Mouse (Mus musculus): ENCODE data around the gene Cttnbp2nl. TPM values are rescaled to one million over a fixed set of nuclear protein-coding genes. Genes with fewer than 3 reads are reported as not detected.

Gene Cttnbp2nl
- polyA plus RNA-seq, 1 experiment from 2014 or later = 21.9 TPM

- ATAC-seq = no peak
- H3K4me2 ChIP-seq (replicated peaks) = no peak overlapping the region
- H3K36me3 ChIP-seq = peaks cover 24% of the 10 kb centered on the region
- no peak overlapping the region for H3K9ac ChIP-seq
- 93% methylated on average over 6 of the region's 6 CpGs for WGBS
- H3K27me3 ChIP-seq (replicated peaks) = no peaks in the 10 kb centered on the region
- H3K4me1 ChIP-seq (replicated peaks) = 0 out of 2 replicates have a peak, but pooled peaks cover 3% of the 10 kb centered on the region
- H3K27ac ChIP-seq = no peak overlapping the region
- H3K9me3 ChIP-seq = no peaks in the 10 kb centered on the region
- no peak overlapping the region for H3K4me3 ChIP-seq (replicated peaks)
Measured at GRCm38 (mm10) chr3:105006101-105006500, 46.8 kb downstream of the Cttnbp2nl start.

GRCm38 (mm10) chr3:105005561-105006065, 47.3 kb downstream of the Cttnbp2nl start:
- no peak overlapping the region for H3K27ac ChIP-seq
- 0 out of 2 replicates have a peak, but pooled peaks cover 3% of the 10 kb centered on the region for H3K4me1 ChIP-seq (replicated peaks)
- no peak overlapping the region for H3K4me3 ChIP-seq (replicated peaks)
- no peaks in the 10 kb centered on the region for H3K27me3 ChIP-seq (replicated peaks)
- peaks cover 21% of the 10 kb centered on the region for H3K36me3 ChIP-seq
- no peak for ATAC-seq
- 87% methylated on average over 20 of the region's 20 CpGs for WGBS
- H3K4me2 ChIP-seq (replicated peaks) = no peak overlapping the region
- no peaks in the 10 kb centered on the region for H3K9me3 ChIP-seq
- no peak overlapping the region for H3K9ac ChIP-seq

- Histone ChIP-seq H3K9me3 (no peaks in the 10 kb centered on the region), H3K4me1 (replicated peaks) (0 out of 2 replicates have a peak, but pooled peaks cover 3% of the 10 kb centered on the region), H3K27me3 (replicated peaks) (no peaks in the 10 kb centered on the region), H3K36me3 (peaks cover 19% of the 10 kb centered on the region), H3K27ac (no peak overlapping the region), H3K9ac (no peak overlapping the region), H3K4me2 (replicated peaks) (no peak overlapping the region), H3K4me3 (replicated peaks) (no peak overlapping the region)
- 93% methylated on average over 10 of the region's 10 CpGs for WGBS
- no peak for ATAC-seq
Measured at GRCm38 (mm10) chr3:105005011-105005410, 47.9 kb downstream of the Cttnbp2nl start.

- Histone ChIP-seq H3K27ac (no peak overlapping the region), H3K4me2 (replicated peaks) (no peak overlapping the region), H3K9ac (no peak overlapping the region), H3K36me3 (peaks cover 19% of the 10 kb centered on the region), H3K4me1 (replicated peaks) (0 out of 2 replicates have a peak, but pooled peaks cover 3% of the 10 kb centered on the region), H3K4me3 (replicated peaks) (no peak overlapping the region), H3K27me3 (replicated peaks) (no peaks in the 10 kb centered on the region), H3K9me3 (no peaks in the 10 kb centered on the region)
- ATAC-seq = no peak
- WGBS = 89% methylated on average over 14 of the region's 14 CpGs
Measured at GRCm38 (mm10) chr3:105003960-105004463, 48.9 kb downstream of the Cttnbp2nl start.

GRCm38 (mm10) chr3:105001374-105001773, 51.6 kb downstream of the Cttnbp2nl start:
- ATAC-seq = no peak
- H3K9me3 ChIP-seq = no peaks in the 10 kb centered on the region
- no peak overlapping the region for H3K4me2 ChIP-seq (replicated peaks)
- H3K4me3 ChIP-seq (replicated peaks) = no peak overlapping the region
- H3K27ac ChIP-seq = no peak overlapping the region
- H3K9ac ChIP-seq = no peak overlapping the region
- 58% methylated on average over 6 of the region's 6 CpGs for WGBS
- H3K4me1 ChIP-seq (replicated peaks) = 0 out of 2 replicates have a peak, but pooled peaks cover 3% of the 10 kb centered on the region
- no peaks in the 10 kb centered on the region for H3K27me3 ChIP-seq (replicated peaks)
- peaks cover 18% of the 10 kb centered on the region for H3K36me3 ChIP-seq

GRCm38 (mm10) chr3:105000561-105000960, 52.4 kb downstream of the Cttnbp2nl start:
- 0 out of 2 replicates have a peak, but pooled peaks have one; percentile 12 for ATAC-seq
- H3K27me3 ChIP-seq (replicated peaks) = no peaks in the 10 kb centered on the region
- 43% methylated on average over 8 of the region's 8 CpGs for WGBS
- H3K4me2 ChIP-seq (replicated peaks) = no peak overlapping the region
- peaks cover 9% of the 10 kb centered on the region for H3K36me3 ChIP-seq
- no peak overlapping the region for H3K27ac ChIP-seq
- 0 out of 2 replicates have a peak, but pooled peaks cover 3% of the 10 kb centered on the region for H3K4me1 ChIP-seq (replicated peaks)
- no peaks in the 10 kb centered on the region for H3K9me3 ChIP-seq
- H3K9ac ChIP-seq = no peak overlapping the region
- H3K4me3 ChIP-seq (replicated peaks) = no peak overlapping the region

GRCm38 (mm10) chr3:104997563-104997962, 55.4 kb downstream of the Cttnbp2nl start:
- H3K36me3 ChIP-seq = no peaks in the 10 kb centered on the region
- H3K4me3 ChIP-seq (replicated peaks) = no peak overlapping the region
- H3K27me3 ChIP-seq (replicated peaks) = no peaks in the 10 kb centered on the region
- H3K27ac ChIP-seq = no peak overlapping the region
- no peak overlapping the region for H3K9ac ChIP-seq
- H3K4me2 ChIP-seq (replicated peaks) = no peak overlapping the region
- H3K4me1 ChIP-seq (replicated peaks) = peaks cover 12% of the 10 kb centered on the region
- H3K9me3 ChIP-seq = no peaks in the 10 kb centered on the region
- WGBS = 47% methylated on average over 6 of the region's 6 CpGs
- ATAC-seq = no peak

- no peak for ATAC-seq
- Histone ChIP-seq H3K27ac (no peak overlapping the region), H3K36me3 (no peaks in the 10 kb centered on the region), H3K27me3 (replicated peaks) (no peaks in the 10 kb centered on the region), H3K4me2 (replicated peaks) (no peak overlapping the region), H3K9me3 (no peaks in the 10 kb centered on the region), H3K4me1 (replicated peaks) (peaks cover 10% of the 10 kb centered on the region), H3K4me3 (replicated peaks) (no peak overlapping the region), H3K9ac (no peak overlapping the region)
- WGBS = 79% methylated on average over 7 of the region's 7 CpGs
Measured at GRCm38 (mm10) chr3:104995707-104996106, 57.2 kb downstream of the Cttnbp2nl start.

GRCm38 (mm10) chr3:104994415-104994841, 58.5 kb downstream of the Cttnbp2nl start:
- no peaks in the 10 kb centered on the region for H3K9me3 ChIP-seq
- no peak overlapping the region for H3K4me3 ChIP-seq (replicated peaks)
- no peaks in the 10 kb centered on the region for H3K36me3 ChIP-seq
- ATAC-seq = peak; percentile 31; the same call in 1 of the 2 replicates
- H3K27ac ChIP-seq = peak overlapping the region; percentile 49; the same call in 1 of the 2 replicates
- H3K4me1 ChIP-seq (replicated peaks) = peaks cover 10% of the 10 kb centered on the region
- H3K4me2 ChIP-seq (replicated peaks) = 0 out of 2 replicates have a peak overlapping the region, but pooled peaks have one; percentile 1
- H3K9ac ChIP-seq = no peak overlapping the region
- WGBS = 38% methylated on average over 3 of the region's 3 CpGs
- no peaks in the 10 kb centered on the region for H3K27me3 ChIP-seq (replicated peaks)

GRCm38 (mm10) chr3:104993800-104994199, 59.1 kb downstream of the Cttnbp2nl start:
- H3K36me3 ChIP-seq = no peaks in the 10 kb centered on the region

GRCm38 (mm10) chr3:104992709-104993388, 60.1 kb downstream of the Cttnbp2nl start:
- Histone ChIP-seq H3K9me3 (no peaks in the 10 kb centered on the region), H3K4me2 (replicated peaks) (peak overlapping the region; percentile 41), H3K9ac (no peak overlapping the region), H3K4me1 (replicated peaks) (peaks cover 10% of the 10 kb centered on the region), H3K36me3 (no peaks in the 10 kb centered on the region), H3K27me3 (replicated peaks) (no peaks in the 10 kb centered on the region), H3K27ac (no peak overlapping the region), H3K4me3 (replicated peaks) (no peak overlapping the region)
- 11% methylated on average over 23 of the region's 23 CpGs for WGBS
- peak; percentile 86 for ATAC-seq

More at GRCm38 (mm10) chr3:104993800-104994199, 59.1 kb downstream of the Cttnbp2nl start:
- Histone ChIP-seq H3K9me3 (no peaks in the 10 kb centered on the region), H3K4me3 (replicated peaks) (no peak overlapping the region), H3K4me2 (replicated peaks) (peak overlapping the region; percentile 1; the same call in 1 of the 2 replicates), H3K27me3 (replicated peaks) (no peaks in the 10 kb centered on the region), H3K27ac (peak overlapping the region; percentile 49), H3K4me1 (replicated peaks) (peaks cover 10% of the 10 kb centered on the region), H3K9ac (no peak overlapping the region)
- 35% methylated on average over 4 of the region's 4 CpGs for WGBS
- ATAC-seq = peak; percentile 79; the same call in 1 of the 2 replicates

- no peak overlapping the region for H3K27ac ChIP-seq
- H3K27me3 ChIP-seq (replicated peaks) = no peaks in the 10 kb centered on the region
- H3K9ac ChIP-seq = no peak overlapping the region
- whole genome bisulfite sequencing = 67% methylated on average over 5 of the region's 5 CpGs
- H3K4me2 ChIP-seq (replicated peaks) = no peak overlapping the region
- H3K9me3 ChIP-seq = no peaks in the 10 kb centered on the region
- no peak overlapping the region for H3K4me3 ChIP-seq (replicated peaks)
- no peaks in the 10 kb centered on the region for H3K36me3 ChIP-seq
- H3K4me1 ChIP-seq (replicated peaks) = peaks cover 10% of the 10 kb centered on the region
- ATAC-seq = no peak
Measured at GRCm38 (mm10) chr3:104991703-104992102, 61.2 kb downstream of the Cttnbp2nl start.
